Mouse (Mus musculus): ENCODE measurements around the gene Vgll4. TPM values are rescaled to one million over a fixed set of nuclear protein-coding genes. Genes with fewer than 3 reads are reported as not detected.

Vgll4 gene
- polyA plus RNA-seq, 1 experiment from 2014 or later: 94.2 TPM

- H3K27ac ChIP-seq: no peak overlapping the region
- H3K4me2 ChIP-seq (replicated peaks): no peak overlapping the region
- no peaks in the 10 kb centered on the region for H3K27me3 ChIP-seq
- no peak for ATAC-seq (ENCODE audit: low FRiP score)
- H3K4me1 ChIP-seq: peaks cover 9% of the 10 kb centered on the region; the same call in 1 of the 2 replicates
- H3K9me3 ChIP-seq (replicated peaks): no peaks in the 10 kb centered on the region
- H3K36me3 ChIP-seq: no peaks in the 10 kb centered on the region
- no peak overlapping the region for H3K9ac ChIP-seq
- WGBS: 93% methylated on average over 5 of the region's 5 CpGs
- H3K4me3 ChIP-seq: no peak overlapping the region
Measured at GRCm38 (mm10) chr6:114814882-114815650, 154.7 kb downstream of the Vgll4 start.

- no peak for ATAC-seq (ENCODE audit: low FRiP score)
- H3K9me3 ChIP-seq (replicated peaks): no peaks in the 10 kb centered on the region
- 79% methylated on average over 6 of the region's 6 CpGs for WGBS
Measured at GRCm38 (mm10) chr6:114814199-114814881, 155.5 kb downstream of the Vgll4 start.

DNA sequence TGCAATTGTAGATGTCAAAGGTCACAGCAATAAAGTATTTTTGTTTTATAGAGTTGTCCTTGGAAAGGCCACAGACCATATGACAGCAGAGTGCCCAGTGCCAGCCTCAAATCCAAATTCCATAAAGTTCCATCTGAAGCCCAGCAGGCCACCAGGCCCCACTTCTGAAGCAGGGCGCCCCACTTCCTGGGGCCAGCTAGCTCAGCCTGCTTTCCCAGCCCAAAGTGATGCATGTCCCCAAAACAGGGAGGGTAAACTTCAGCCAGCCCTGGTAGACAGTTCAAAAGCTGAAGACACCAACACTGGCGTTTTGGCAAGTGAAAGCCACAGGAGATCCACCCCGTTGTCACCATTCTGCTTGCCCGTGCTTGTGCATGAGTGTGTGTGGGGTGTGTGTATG lies 157.0 kb downstream of the Vgll4 start:
- H3K4me1 ChIP-seq: 0 out of 2 replicates have a peak, but pooled peaks cover 1% of the 10 kb centered on the region
- H3K4me3 ChIP-seq: no peak overlapping the region
- H3K4me2 ChIP-seq (replicated peaks): no peak overlapping the region
- no peaks in the 10 kb centered on the region for H3K27me3 ChIP-seq
- no peak for ATAC-seq (ENCODE audit: low FRiP score)
- 87% methylated on average over 4 of the region's 4 CpGs for WGBS
- no peaks in the 10 kb centered on the region for H3K36me3 ChIP-seq
- H3K9ac ChIP-seq: no peak overlapping the region
- H3K27ac ChIP-seq: no peak overlapping the region
- H3K9me3 ChIP-seq (replicated peaks): no peaks in the 10 kb centered on the region

More at GRCm38 (mm10) chr6:114814199-114814881, 155.5 kb downstream of the Vgll4 start:
- Histone ChIP-seq H3K36me3 (no peaks in the 10 kb centered on the region), H3K9ac (no peak overlapping the region), H3K4me3 (no peak overlapping the region), H3K27me3 (no peaks in the 10 kb centered on the region), H3K4me2 (replicated peaks) (no peak overlapping the region), H3K4me1 (peaks cover 7% of the 10 kb centered on the region; the same call in 1 of the 2 replicates), H3K27ac (no peak overlapping the region)

- no peak for ATAC-seq (ENCODE audit: low FRiP score)
- Histone ChIP-seq H3K4me3 (no peak overlapping the region), H3K27me3 (no peaks in the 10 kb centered on the region), H3K4me2 (replicated peaks) (no peak overlapping the region), H3K9ac (no peak overlapping the region), H3K27ac (no peak overlapping the region), H3K4me1 (no peaks in the 10 kb centered on the region), H3K36me3 (no peaks in the 10 kb centered on the region), H3K9me3 (replicated peaks) (no peaks in the 10 kb centered on the region)
- 90% methylated on average over 5 of the region's 5 CpGs for WGBS
Measured at GRCm38 (mm10) chr6:114812322-114812721, 157.5 kb downstream of the Vgll4 start.

Other genes with a start within 250 kb of the Vgll4 start
- 54.5 and 57.7 TPM in 2 replicates for gene Tamm41, start 67.9 kb upstream of the Vgll4 start, polyA plus RNA-seq (2016; fragmentation: Nextera tagmentation; extraction: Ambion mirVana)
- gene Syn2, start 164.9 kb upstream of the Vgll4 start, polyA plus RNA-seq (2016; fragmentation: Nextera tagmentation; extraction: Ambion mirVana): 13.2 and 15.4 TPM in 2 replicates